Mouse (Mus musculus): ENCODE data around the gene Cebpg. TPM values are rescaled to one million over a fixed set of nuclear protein-coding genes. Genes with fewer than 3 reads are reported as not detected.

Cebpg gene
- total RNA-seq, 2 experiments from 2014 or later: 21.3 to 22.5 TPM

DNA sequence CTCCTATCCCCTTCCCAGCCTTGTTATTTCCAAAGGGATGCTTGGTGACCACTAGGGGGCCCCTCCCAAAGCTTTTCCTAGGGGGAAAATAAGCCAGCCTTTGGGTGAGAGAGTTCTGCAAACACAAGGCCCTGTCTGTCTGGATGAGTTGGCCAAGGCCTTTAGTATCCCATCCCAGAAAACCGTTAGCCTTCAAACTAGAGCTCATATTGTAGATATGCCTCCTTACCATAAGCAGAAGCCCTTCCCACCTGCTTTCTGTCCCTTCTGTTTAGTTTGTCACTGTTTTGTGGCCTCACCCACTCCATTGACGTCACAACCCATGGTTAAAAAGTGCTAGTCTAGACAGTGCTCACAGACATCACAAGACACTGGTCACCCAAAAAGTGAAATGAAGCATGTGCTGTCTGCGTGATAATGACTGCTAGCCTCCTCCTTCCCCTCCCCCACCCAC, 29.5 kb downstream of the Cebpg start:
- ATAC-seq (replicated peaks; ENCODE audit: poor library complexity, severe bottlenecking): no peak

DNA sequence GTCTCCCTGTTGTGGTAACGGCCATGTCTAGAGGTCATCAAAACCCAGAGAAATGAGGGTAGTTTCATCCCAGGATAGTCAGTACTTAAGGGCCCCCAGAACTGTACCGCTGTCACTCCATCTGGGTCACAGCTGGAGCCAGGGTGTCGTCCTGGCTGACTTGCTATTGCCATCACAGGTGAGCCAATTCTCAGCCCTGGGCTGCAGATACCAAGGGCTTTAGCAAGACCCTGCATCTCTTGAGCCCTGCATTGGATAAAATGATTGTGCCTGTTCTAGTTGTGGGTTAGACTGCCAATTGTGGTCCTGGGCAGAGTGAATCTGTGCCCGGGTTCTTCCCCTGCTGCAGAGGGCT, 30.1 kb downstream of the Cebpg start:
- ATAC-seq (replicated peaks; ENCODE audit: poor library complexity, severe bottlenecking): no peak

DNA sequence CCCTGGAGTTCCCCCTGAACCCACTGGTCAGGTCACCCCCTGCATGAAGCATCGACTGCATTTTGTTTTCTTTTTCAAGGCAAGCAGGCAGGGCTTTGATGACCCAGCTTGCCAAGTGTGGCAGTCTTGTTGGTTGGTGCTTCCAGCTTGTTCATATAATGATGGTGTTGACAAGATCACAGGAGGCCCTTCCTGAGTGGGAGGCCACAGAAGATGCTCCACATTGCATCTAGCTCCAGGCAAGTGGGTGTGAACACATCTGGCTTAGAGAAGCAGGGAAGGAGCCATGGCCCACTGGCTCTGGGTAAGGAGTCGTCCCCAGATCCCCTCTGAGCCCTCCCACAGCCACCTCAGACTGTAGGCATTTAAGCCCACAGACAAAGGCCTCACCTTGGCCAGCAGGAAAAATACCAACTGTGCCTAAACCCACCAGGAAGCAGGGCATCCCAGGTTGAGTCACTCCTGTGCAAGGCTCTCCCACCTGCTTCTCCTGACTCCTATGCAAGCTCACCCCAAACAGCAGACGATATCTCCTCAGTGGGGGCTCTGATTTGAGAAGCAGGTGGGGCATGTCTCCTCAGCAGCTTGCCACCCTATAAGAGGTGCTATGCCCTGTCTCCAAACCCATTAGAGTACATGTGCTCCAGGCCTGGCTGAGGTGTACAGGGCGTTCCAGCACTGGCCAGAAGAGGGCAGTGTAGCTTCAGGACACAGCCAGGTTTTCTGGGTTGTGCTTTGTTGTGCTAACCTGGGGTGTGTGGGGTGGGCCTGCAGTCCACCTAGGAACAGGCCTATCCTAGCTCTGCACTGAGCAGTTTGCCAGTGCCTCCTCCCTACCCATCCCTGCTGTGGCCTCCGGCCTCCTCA, 30.7 kb downstream of the Cebpg start:
- peak; percentile 64 for ATAC-seq (replicated peaks; ENCODE audit: poor library complexity, severe bottlenecking)

GRCm38 (mm10) chr7:35024426-35024825, 31.9 kb downstream of the Cebpg start:
- ATAC-seq (replicated peaks; ENCODE audit: poor library complexity, severe bottlenecking): no peak

- ATAC-seq (replicated peaks; ENCODE audit: poor library complexity, severe bottlenecking): no peak
Measured at GRCm38 (mm10) chr7:35023251-35023650, 33.1 kb downstream of the Cebpg start.

GRCm38 (mm10) chr7:35021365-35021764, 35.0 kb downstream of the Cebpg start:
- ATAC-seq (replicated peaks; ENCODE audit: poor library complexity, severe bottlenecking): no peak

- ATAC-seq (replicated peaks; ENCODE audit: poor library complexity, severe bottlenecking): no peak
Measured at GRCm38 (mm10) chr7:35015252-35015651, 41.1 kb downstream of the Cebpg start.

DNA sequence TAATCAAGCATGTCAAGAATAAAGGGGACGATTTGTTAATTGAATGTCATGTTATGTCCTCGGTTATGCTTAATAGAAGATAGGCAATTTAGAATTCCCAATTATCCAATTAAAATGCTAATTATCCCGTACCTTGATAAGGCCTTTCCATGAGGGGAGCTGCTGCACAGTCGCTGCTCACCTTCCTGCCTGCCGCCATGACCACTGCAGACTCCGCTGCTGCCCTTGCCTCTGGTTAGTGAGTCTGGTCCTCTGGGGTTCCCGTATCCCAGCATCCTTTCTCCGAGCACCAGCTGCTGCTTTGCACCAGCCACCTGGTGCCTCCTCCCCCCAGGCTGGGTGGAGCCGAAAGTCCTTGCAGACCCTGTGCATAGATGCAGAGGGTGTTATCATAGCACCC, 43.1 kb downstream of the Cebpg start:
- ATAC-seq (replicated peaks; ENCODE audit: poor library complexity, severe bottlenecking): no peak

DNA sequence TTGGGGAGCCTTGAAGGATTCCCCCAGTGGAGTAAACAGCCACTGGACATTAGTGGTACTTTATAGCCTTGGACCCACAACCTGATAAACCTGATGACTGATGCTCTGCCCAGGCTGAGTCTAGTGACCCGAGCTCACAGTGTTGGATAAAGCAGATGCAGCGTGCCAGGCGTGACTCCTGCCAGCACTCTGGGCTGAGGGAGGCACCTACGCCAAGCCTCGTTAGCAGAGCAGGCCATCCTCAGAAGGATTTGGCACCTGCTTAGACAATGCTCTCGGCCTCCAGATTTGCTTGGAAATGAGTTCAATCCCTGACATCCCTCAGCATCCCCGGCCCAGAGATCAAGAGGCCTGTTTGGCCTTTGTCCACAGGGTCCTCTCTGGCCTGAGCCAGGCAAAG, 49.7 kb downstream of the Cebpg start:
- no peak for ATAC-seq (replicated peaks; ENCODE audit: poor library complexity, severe bottlenecking)

DNA sequence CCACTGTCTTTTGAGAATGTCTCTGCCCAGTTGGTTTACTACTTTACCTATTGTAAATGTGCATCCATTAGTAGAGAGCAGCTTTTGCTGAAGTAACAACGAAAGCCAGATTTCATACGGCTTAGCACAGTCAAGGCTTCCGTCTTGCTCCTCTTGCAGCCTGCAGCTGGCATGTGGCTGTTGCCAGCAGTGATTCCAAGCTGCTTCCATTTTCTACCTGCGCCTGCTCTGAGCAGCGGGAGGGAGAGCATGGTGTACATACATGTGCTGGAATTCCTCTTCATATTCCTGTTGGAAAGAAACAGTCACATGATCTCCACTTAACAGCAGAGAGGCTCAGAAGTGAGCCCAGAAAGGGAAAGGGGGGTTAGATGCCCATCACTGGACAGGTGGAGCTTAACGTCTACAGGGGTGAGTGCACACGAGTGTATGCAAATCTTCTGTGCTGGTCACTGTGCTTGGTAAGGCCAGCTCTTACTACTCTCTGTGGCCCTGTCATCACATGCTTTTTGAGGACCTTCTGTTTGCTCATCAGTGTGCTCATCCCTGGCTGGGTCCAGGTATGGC, 53.1 kb downstream of the Cebpg start:
- no peak for ATAC-seq (replicated peaks; ENCODE audit: poor library complexity, severe bottlenecking)

- peak; percentile 68 for ATAC-seq (replicated peaks; ENCODE audit: poor library complexity, severe bottlenecking)
Measured at GRCm38 (mm10) chr7:35000839-35001238, 55.5 kb downstream of the Cebpg start.

Other genes with a start within 250 kb of the Cebpg start
- not detected in 2 replicates for gene Chst8, start 243.9 kb downstream of the Cebpg start, total RNA-seq (2014; fragmentation: Nextera tagmentation)
- not detected in 2 replicates for gene Chst8, start 243.9 kb downstream of the Cebpg start, total RNA-seq (2017)
- 33.0 and 38.9 TPM in 2 replicates for gene Pepd, start 144.2 kb downstream of the Cebpg start, total RNA-seq (2014; fragmentation: Nextera tagmentation)
- 36.1 and 40.8 TPM in 2 replicates for gene Pepd, start 144.2 kb downstream of the Cebpg start, total RNA-seq (2017)
- 89.6 and 92.8 TPM in 2 replicates for gene Cebpa, start 62.7 kb upstream of the Cebpg start, total RNA-seq (2014; fragmentation: Nextera tagmentation)
- gene Cebpa, start 62.7 kb upstream of the Cebpg start, total RNA-seq (2017): 33.3 and 45.1 TPM in 2 replicates
- gene Slc7a10, start 129.8 kb upstream of the Cebpg start, total RNA-seq (2014; fragmentation: Nextera tagmentation): not detected in 2 replicates
- not detected in 2 replicates for gene Slc7a10, start 129.8 kb upstream of the Cebpg start, total RNA-seq (2017)
- gene Lrp3, start 158.9 kb upstream of the Cebpg start, total RNA-seq (2014; fragmentation: Nextera tagmentation): not detected in 2 replicates
- gene Lrp3, start 158.9 kb upstream of the Cebpg start, total RNA-seq (2017): not detected in 2 replicates

Data from granulocyte monocyte progenitor cell, adult 5-6 weeks (primary cell).